Mouse (Mus musculus) heart, postnatal 25 days (tissue): ENCODE measurements around the gene Ctu1. TPM values are rescaled to one million over a fixed set of nuclear protein-coding genes. Genes with fewer than 3 reads are reported as not detected.
"Not testable (repeated sequence)": the region's sequence is repeated elsewhere in the genome, so short reads cannot be mapped to it uniquely, and the experiment has no call there.

Source experiments
- DNase-seq: peaks from one replicate; pipeline ENCODE4 v3.0.0; 2022; ENCODE audit warnings: low spot score
- intact Hi-C: fragments of 180-260 bp; cut with DNase I; formaldehyde crosslinking; loops from one replicate; pipeline ENCODE4 v1.15.1; 2025
- total RNA-seq, 2 experiments: library from RNA; stranded (reverse); gene quantifications; 2 replicates each; pipeline ENCODE4 v1.2.3; 2021

Ctu1 gene
- total RNA-seq, 2 experiments from 2014 or later = 3.2 to 3.8 TPM

DNA sequence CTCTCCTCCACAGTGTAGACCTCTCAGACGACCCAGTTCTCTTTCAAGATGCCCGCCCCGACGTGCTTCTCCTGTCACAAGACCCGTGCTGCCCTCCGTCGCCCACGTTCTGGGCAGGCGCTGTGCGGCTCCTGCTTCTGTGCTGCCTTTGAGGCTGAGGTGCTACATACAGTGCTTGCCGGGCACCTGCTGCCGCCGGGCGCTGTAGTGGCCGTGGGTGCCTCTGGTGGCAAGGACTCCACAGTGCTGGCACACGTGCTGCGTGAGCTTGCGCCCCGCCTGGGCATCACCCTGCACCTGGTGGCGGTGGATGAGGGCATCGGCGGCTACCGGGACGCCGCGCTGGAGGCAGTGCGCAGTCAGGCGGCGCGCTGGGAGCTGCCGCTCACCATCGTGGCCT lies 3.3 kb downstream of the Ctu1 start:
- no peak for DNase-seq
- intact Hi-C loops = no loop called here

GRCm38 (mm10) chr7:43678517-43678916 lies 6.7 kb downstream of the Ctu1 start:
- intact Hi-C loops = no loop called here
- no peak for DNase-seq

GRCm38 (mm10) chr7:43680960-43681359 lies 9.1 kb downstream of the Ctu1 start:
- intact Hi-C loops = loop anchor here (1.0 to 5.0 kb wide), 2 partner anchors 66 to 213 kb away; no protein-coding TSS in a partner anchor
- no peak for DNase-seq

DNA sequence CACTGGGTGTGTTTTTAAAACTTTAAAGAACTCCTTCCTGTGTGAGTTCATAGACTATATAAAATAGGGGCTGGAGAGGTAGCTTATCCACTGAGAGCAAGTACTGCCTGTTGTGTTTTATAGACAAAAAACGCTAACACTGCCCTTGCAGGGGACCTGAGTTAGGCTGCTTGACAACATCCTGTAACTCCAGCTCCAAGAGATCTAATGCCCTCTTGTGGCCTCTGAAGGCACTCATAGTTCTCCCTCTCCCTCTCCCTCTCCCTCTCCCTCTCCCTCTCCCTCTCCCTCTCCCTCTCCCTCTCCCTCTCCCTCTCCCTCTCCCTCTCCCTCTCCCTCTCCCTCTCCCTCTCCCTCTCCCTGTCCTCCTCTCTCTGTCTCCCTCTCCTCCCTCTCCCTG lies 10.7 kb downstream of the Ctu1 start:
- intact Hi-C loops = loop anchor here (2.0 to 5.0 kb wide), 2 partner anchors 65 to 100 kb away; no protein-coding TSS in a partner anchor
- not testable (repeated sequence) for DNase-seq

DNA sequence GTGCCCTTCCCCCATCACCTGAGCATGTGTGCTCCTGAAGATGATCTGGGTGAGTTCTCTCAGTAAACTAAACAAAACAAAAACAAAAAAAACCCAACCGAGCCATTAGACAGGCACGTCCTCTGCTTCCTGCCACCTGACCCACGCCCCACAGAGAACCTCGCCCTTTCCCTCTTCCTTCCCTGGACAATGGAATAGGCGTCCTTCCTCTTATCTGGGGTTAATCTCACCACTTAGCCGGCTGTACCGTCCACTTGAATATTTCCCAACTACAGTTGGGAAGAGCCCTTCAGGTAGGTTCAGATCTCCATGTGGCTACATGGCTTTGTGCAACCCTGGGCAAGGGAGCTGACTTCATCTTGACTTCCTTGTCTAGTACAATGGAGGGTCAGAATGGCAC lies 13.3 kb downstream of the Ctu1 start:
- no peak for DNase-seq
- intact Hi-C loops = no loop called here

GRCm38 (mm10) chr7:43690118-43690517 lies 18.3 kb downstream of the Ctu1 start, which contains the start of gene Klk14:
Klk14 (plus strand) TSS chr7:43690418.
- intact Hi-C loops = no loop called here

DNA sequence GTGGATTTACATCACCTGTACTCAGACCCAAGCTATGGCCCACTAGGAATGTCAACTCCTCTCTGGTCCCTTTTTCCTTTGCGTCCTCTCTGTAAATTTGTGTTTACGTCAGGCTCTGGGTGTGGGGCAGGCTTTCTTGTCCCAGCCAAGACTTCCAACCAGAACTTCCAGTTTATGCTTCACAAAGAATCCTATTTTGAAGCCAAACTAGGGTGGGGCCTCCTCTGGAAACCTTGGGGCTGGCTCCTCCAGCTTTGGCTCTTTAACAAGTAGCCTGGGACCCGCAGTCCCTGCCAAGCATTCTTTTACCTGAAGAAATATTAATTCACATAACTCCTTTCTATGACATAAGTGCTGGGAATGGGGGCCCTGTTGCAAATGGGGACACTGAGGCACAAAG lies 38.2 kb downstream of the Ctu1 start:
- DNase-seq = no peak
- intact Hi-C loops = no loop called here

More at GRCm38 (mm10) chr7:43690118-43690517, 18.3 kb downstream of the Ctu1 start, which contains the start of gene Klk14:
- DNase-seq = no peak

DNA sequence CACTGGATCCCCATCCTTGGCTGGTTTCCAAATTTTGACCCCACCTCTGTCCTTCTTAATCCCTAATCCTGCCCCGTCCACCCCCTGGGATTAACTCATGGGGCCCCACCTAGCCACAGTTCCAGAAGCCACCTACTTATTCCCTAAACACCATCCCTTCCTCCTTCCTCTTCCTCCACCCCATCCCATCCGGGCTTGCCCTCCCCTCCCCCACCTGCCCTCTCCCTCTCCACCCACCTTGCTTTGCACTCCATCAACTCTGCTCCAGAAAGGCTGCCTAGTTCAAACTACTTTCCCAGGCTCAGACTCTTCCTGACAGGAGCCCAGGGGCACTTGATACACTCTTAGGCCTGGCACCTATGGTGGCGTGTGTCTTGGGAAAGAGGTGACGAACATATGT lies 40.5 kb downstream of the Ctu1 start, which contains the start of gene Klk13:
Gene Klk13 (plus strand): TSS at position 301 of the 400 bp plus-strand sequence.
- intact Hi-C loops = no loop called here
- DNase-seq = no peak

GRCm38 (mm10) chr7:43712917-43713316 lies 41.1 kb downstream of the Ctu1 start:
- intact Hi-C loops = no loop called here
- no peak for DNase-seq

DNA sequence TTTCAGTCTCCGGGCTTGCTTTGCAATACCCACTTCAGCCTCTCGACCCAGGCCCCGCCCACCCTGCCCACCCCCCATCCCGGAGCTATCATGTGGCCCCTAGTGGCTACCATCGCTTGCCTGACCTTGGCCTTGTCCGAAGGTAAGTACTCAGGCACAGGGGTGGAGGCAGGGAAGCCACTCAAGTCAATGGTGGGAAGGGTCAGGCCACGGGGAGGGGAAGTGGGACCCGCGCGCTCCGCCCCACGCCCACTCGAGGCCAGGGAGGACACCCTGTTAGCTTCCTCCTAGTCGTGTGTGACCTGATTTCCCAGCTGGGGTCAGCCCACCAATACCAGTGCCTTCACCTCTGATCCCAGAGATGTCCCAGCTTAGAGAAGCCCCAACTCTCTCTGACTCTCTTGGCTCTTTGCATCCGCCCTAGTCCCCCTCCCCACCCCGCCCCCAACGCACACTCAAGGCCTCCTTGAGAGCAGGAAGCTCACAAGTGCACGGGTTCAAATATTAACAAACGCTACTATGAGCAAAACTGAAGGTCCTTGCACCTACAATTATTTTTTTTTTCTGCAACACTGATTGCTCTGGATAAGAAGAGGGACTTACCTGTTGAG lies 42.0 kb downstream of the Ctu1 start:
- DNase-seq = no peak
- intact Hi-C loops = no loop called here

Other genes starting within 250 kb of the Ctu1 start
- not detected for gene Lim2, start 244.3 kb upstream of the Ctu1 start, total RNA-seq
- gene Nkg7, start 234.9 kb upstream of the Ctu1 start, total RNA-seq = not detected
- gene Cldnd2, start 231.2 kb upstream of the Ctu1 start, total RNA-seq = not detected
- 1,000 to 10,000 TPM; 1,293 to 1,340 TPM for gene Etfb, start 227.9 kb upstream of the Ctu1 start, total RNA-seq
- gene Gm45233, start 227.9 kb upstream of the Ctu1 start, total RNA-seq = under 1 TPM; 0.39 to 0.61 TPM
- 1 to 10 TPM in 1 of 2 experiments, under 1 TPM in 1; 0.81 to 1.8 TPM for gene Vsig10l, start 208.9 kb upstream of the Ctu1 start, total RNA-seq
- gene Iglon5, start 181.9 kb upstream of the Ctu1 start, total RNA-seq = under 1 TPM; 0.13 to 0.22 TPM
- not detected for gene 4931406B18Rik, start 166.1 kb upstream of the Ctu1 start, total RNA-seq
- gene Cd33, start 127.6 kb upstream of the Ctu1 start, total RNA-seq = 1 to 10 TPM; 3.2 to 3.4 TPM
- 1 to 10 TPM in 1 of 2 experiments, under 1 TPM in 1; 0.70 to 1.1 TPM for gene Zfp658, start 109.8 kb upstream of the Ctu1 start, total RNA-seq
- gene Zfp719, start 92.4 kb upstream of the Ctu1 start, total RNA-seq = 1 to 10 TPM; 7.4 to 7.7 TPM
- gene Zfp819, start 64.8 kb upstream of the Ctu1 start, total RNA-seq = not detected
- gene Ceacam18, start 37.3 kb upstream of the Ctu1 start, total RNA-seq = not detected
- 1 to 10 TPM; 1.1 TPM for gene Siglece, start 11.9 kb upstream of the Ctu1 start, total RNA-seq
- gene Klk14, start 18.4 kb downstream of the Ctu1 start, total RNA-seq = under 1 TPM; 0.28 to 0.34 TPM
- not detected for gene Klk13, start 40.6 kb downstream of the Ctu1 start, total RNA-seq
- gene Klk12, start 96.9 kb downstream of the Ctu1 start, total RNA-seq = not detected
- gene Klk11, start 102.6 kb downstream of the Ctu1 start, total RNA-seq = not detected
- gene Klk10, start 109.0 kb downstream of the Ctu1 start, total RNA-seq = under 1 TPM; 0.20 to 0.42 TPM
- not detected for gene Klk9, start 119.9 kb downstream of the Ctu1 start, total RNA-seq
- gene Klk8, start 125.6 kb downstream of the Ctu1 start, total RNA-seq = 10 to 100 TPM; 12.6 to 13.3 TPM
- under 1 TPM in 1 of 2 experiments, not detected in 1; 0.17 TPM for gene Klk7, start 139.3 kb downstream of the Ctu1 start, total RNA-seq
- gene Klk6, start 152.5 kb downstream of the Ctu1 start, total RNA-seq = not detected
- gene Klk5, start 170.0 kb downstream of the Ctu1 start, total RNA-seq = not detected
- not detected for gene Klk4, start 209.1 kb downstream of the Ctu1 start, total RNA-seq